Mouse (Mus musculus): ENCODE results near the gene Vmn2r4. TPM values are rescaled to one million over a fixed set of nuclear protein-coding genes. Genes with fewer than 3 reads are reported as not detected.
A peak's percentile ranks its signal among the peaks of the same experiment; 100 is the strongest.

Gene Vmn2r4
- total and polyA plus RNA-seq, 2 experiments from 2014 or later = not detected

DNA sequence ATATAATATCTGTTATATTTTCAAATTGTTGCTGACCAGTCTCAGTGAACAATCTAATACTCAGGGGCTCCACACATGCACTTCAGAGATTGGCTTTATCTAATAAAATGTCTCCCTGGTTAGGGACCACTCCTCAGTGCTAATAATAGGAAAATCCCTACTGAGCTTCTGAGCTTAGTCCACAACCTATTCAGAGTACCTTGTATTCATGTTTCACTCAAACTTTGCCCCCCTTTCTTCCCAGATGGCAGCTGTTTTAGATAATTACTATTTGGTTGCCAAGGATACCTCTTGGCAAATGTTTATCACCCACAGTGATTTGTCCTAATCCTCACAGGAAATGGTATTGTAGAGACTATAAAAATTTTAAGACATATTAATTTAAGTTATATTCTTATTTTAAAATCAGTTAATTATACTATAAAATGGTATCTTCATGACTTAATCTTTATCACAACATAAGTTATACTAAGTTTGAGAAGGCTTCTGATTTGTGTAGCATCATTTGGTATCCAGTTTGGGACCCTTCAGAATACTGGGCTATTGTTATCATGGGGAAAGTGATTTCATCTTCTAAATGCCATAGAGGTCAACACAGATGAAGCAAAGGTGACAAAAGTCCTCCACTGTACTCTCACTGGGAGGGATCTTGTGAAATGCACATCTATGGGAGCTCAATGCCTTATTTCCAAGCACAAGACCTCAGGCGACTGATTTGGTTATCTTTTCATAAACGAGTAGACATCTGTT is 55.7 kb downstream of the Vmn2r4 start:
- 24% methylated on average over 2 of the region's 2 CpGs for WGBS
- no peak for TF ChIP-seq CTCF (IDR thresholded peaks at IDR 0.05)
- Histone ChIP-seq H3K4me3 (ENCODE audit: low read depth, low read length) (no peak overlapping the region), H3K9ac (replicated peaks; ENCODE audit: low read length, poor library complexity, severe bottlenecking) (no peak overlapping the region), H3K4me1 (ENCODE audit: insufficient read depth, low read length) (no peaks in the 10 kb centered on the region), H3K9me3 (ENCODE audit: low read length) (no peaks in the 10 kb centered on the region), H3K36me3 (ENCODE audit: insufficient read depth, low read length) (no peaks in the 10 kb centered on the region), H3K27ac (ENCODE audit: low read depth, low read length) (no peak overlapping the region), H3K27me3 (ENCODE audit: insufficient read depth, low read length) (no peaks in the 10 kb centered on the region), H3K4me2 (ENCODE audit: low read depth, low read length, poor library complexity, severe bottlenecking) (no peak overlapping the region)
- peak; percentile 7 for DNase-seq (ENCODE audit: low spot score)
- ATAC-seq (ENCODE audit: low FRiP score) = no peak

Other genes starting within 250 kb of the Vmn2r4 start
- not detected in 2 replicates for gene Vmn2r3, start 125.7 kb downstream of the Vmn2r4 start, total RNA-seq (2014; rRNA removed)
- gene Vmn2r3, start 125.7 kb downstream of the Vmn2r4 start, polyA plus RNA-seq (2015; fragmentation: Nextera tagmentation; extraction: Ambion mirVana) = 0.02 TPM in 1 of 2 replicates, not detected in the other
- gene Vmn2r5, start 94.5 kb upstream of the Vmn2r4 start, total RNA-seq (2014; rRNA removed) = 0.22 and 0.52 TPM in 2 replicates
- not detected in 2 replicates for gene Vmn2r5, start 94.5 kb upstream of the Vmn2r4 start, polyA plus RNA-seq (2015; fragmentation: Nextera tagmentation; extraction: Ambion mirVana)
- not detected in 2 replicates for gene Vmn2r6, start 150.5 kb upstream of the Vmn2r4 start, total RNA-seq (2014; rRNA removed)
- not detected in 2 replicates for gene Vmn2r6, start 150.5 kb upstream of the Vmn2r4 start, polyA plus RNA-seq (2015; fragmentation: Nextera tagmentation; extraction: Ambion mirVana)

All from midbrain, postnatal 0 days (tissue).